Mouse (Mus musculus): ENCODE measurements around the gene Gm5169. TPM values are rescaled to one million over a fixed set of nuclear protein-coding genes. Genes with fewer than 3 reads are reported as not detected.
"Not testable (repeated sequence)": the region's sequence is repeated elsewhere in the genome, so short reads cannot be mapped to it uniquely, and the experiment has no call there.

Gene Gm5169
- 0.10 TPM for polyA plus RNA-seq (2012; fragmentation: generic; extraction: Trizol)

DNA sequence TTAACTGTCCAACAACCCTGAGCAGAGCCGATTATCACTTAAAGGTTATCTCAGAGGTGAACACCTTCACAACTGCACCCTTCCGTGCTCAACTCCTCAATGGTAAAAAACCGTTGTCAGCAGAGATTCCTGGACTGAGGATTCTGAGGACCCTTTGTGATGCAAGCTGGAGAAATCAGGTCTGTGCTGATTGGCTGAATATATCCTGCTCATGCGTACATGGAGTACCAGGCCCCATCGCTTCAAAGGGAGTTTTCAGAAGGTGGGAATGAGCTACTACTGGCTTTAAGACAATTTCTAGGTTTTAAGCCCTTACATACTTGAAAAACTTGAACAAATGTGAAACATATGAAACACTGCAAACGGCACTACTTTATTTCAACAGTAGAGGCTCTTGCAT lies at the start of gene Gm5169:
Gene Gm5169, minus strand, starts transcription at position 101 of the 400 bp plus-strand sequence.
- not testable (repeated sequence) for H3K4me3 ChIP-seq; H3ac ChIP-seq (ENCODE audit: control insufficient read depth, insufficient read length); H3K36me3 ChIP-seq (ENCODE audit: control insufficient read depth, insufficient read depth); H3K27me3 ChIP-seq (ENCODE audit: control insufficient read depth, insufficient read depth, insufficient read length); H3K79me2 ChIP-seq (ENCODE audit: control insufficient read depth, insufficient read depth); H3K4me2 ChIP-seq (ENCODE audit: low read depth)

DNA sequence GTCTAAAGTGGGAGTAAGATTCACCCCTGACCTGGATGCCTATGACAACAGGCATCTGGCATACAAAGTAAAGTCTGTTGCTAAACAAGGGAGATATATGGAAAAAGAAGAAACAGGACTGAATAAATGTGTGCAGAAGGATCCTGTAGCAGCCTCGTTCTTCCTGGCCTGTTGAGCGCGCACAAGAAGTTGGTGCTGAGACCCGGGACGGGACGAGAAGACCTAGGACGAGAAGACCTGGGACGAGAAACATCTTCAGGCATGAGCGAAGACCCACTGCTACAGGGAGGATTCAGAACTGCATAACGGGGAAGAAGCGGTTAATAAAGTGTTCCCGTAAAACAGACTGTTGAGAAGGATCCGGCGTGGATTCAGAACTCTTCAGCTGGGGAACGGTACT lies 46.2 kb upstream of the Gm5169 start:
- not testable (repeated sequence) for H3K4me3 ChIP-seq; H3K79me2 ChIP-seq (ENCODE audit: control insufficient read depth, insufficient read depth); H3ac ChIP-seq (ENCODE audit: control insufficient read depth, insufficient read length); H3K4me2 ChIP-seq (ENCODE audit: low read depth); H3K36me3 ChIP-seq (ENCODE audit: control insufficient read depth, insufficient read depth); H3K27me3 ChIP-seq (ENCODE audit: control insufficient read depth, insufficient read depth, insufficient read length)

All from myocyte (in vitro differentiated cells).